Mouse (Mus musculus) ovary, postnatal 14 days (tissue): ENCODE measurements around the gene Rbm17.
"Not testable (repeated sequence)": the region's sequence is repeated elsewhere in the genome, so short reads cannot be mapped to it uniquely, and the experiment has no call there.

Experiments
- DNase-seq: peaks from one replicate; pipeline ENCODE4 v3.0.0; 2022; ENCODE audit warnings: low spot score

The Rbm17 gene

DNA sequence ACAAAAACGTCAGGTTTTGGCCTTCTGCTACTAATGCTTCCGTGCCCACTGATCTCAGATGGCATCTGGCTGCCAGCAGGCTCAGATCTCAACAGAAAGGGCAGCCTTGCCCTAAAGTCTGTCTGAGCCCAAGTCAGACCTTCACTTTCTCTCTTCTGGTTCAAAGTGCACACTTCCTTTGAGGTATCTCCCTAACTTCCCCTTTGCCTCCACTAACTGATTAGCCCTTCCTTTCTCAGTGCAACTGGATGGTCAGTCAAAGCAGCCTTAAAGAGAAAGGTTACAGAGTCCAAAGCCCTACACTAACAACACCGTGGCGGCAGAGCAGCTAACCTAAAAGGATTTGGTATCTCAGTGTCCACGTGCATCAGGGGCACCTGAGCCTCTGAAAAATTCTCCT is 59.6 kb downstream of the Rbm17 start:
- no peak for DNase-seq

DNA sequence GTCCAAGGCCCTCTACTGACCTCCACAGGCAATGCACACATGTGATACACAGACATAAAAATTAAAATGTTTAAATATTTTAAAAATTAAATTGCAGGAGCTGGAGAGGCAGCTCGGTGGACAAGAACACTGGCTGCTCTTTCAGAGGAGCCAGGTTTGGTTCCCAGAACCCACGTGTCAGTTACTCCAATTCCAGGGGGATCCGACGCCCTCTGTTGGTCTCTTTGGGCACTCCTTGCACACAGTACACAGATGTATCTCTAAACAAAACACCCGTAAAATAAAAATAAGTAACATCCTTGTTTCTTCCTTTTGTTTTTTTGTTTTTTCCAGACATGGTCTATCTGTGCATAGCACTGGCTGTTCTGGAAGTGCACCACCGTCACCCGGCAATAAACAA is 60.8 kb downstream of the Rbm17 start:
- no peak for DNase-seq

DNA sequence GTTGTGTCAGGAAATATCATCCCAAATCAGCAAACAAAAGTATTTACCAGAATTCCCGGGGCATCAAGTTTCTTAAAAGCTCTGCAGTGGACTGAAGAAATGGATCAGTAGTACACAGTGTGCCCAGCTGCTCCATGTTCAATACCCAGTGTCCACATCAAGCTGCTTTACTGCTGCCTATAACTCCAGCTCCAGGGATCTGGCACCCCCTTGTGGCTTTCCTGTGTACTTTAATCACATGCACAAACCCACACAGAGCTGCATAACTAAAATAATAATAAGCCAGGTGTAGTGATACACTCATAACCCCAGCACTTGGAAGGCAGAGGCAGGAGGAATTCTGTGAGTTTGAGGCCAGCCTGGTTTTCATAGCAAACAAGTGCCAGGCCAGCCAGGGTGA is 61.3 kb downstream of the Rbm17 start:
- peak; percentile 62 for DNase-seq

DNA sequence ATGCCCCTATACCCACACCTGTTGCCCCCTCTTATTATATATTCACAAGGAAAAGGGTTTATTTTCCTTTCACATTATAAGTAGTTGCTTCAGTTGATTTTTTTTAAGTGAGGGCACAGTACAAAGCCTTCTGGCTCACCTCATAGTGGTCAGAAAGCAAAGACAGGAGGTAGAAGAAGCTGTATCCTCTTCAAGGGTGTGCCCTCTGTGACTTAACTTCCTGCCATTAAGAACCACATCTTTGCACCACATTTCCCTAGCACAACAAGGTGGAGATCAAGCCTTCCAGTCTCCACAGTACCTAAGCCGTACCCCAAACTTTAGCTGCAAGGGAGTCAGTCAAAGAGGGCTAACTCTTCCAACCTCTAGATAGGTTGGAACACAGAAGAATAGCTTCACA is 61.8 kb downstream of the Rbm17 start:
- no peak for DNase-seq

DNA sequence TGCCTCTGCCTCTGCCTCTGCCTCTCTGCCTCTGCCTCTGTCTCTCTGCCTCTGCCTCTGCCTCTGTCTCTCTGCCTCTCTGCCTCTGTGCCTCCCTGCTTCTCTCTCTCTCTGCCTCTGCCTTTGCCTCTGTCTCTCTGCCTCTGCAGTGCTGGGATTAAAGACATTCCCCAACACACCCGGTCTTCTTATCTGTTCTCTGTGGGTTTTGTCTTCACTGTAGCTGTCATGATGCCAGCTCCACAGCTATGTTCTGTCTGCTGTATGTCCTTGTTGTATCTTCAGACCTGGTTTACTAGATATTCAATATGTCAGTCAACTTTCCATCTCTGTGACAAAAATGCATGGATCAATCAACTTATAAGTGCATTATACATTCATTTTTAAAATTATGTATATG is 62.4 kb downstream of the Rbm17 start:
- not testable (repeated sequence) for DNase-seq

DNA sequence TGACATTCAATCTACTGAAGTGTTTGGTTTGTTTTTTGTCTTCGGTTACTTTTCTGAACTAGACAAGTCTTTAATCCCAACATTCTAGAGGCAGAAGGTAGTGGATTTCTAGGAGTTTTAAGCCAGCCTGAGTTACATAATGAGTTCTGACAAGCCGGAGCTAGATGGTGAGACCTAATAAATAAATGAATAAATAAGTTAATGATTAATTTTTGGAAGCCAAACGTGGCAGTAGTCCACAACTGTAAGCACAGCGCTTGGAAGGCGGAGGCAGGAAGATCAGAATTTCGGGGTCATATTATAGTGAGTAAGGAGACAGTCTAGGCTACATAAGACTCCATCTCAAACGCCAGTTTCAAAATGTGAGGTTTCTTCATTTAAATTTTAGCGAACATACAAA is 68.0 kb downstream of the Rbm17 start:
- DNase-seq = no peak
